Mouse (Mus musculus): ENCODE measurements around the gene Gpm6b.

Gene Gpm6b

DNA sequence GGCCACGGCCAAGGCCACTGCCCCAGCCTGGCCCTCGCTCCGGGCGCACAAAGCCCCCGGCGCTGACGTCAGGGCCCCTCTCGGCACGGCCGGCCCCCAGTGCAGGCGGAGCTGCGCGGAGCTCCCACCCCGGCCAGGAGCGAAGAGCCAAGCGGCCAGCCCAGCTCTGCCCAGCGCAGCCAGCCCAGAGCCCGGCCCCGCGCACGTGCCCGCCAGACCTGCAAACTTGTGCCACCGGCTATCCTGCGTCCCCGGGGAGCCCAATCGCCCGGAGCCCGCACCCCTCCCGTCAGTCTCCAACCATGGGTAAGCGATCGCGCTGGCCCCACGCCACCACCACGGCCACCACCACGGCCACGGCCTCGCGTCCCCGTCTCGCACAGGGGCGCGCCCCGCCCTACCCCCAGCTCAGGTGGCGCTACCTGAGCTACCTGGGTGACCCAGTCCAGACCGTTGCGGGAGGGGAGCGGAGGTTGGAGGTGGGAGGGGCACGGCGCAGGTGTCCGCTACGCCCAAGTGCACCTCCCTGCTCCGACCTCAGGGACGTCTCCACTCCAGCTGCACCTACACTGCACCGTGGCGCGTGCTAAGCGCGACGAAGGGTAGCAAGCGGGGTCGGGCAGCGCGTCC is at the start of gene Gpm6b:
TSS of gene Gpm6b (plus strand) at position 81 of the 630 bp plus-strand sequence.
- DNase-seq, result peak; percentile 22

- DNase-seq, result no peak
These were observed 42.4 kb upstream of the Gpm6b start for GRCm38 (mm10) chrX:166196327-166196726.

GRCm38 (mm10) chrX:166198266-166198665 is 40.4 kb upstream of the Gpm6b start:
- DNase-seq, result peak; percentile 11

GRCm38 (mm10) chrX:166199812-166200211 is 38.9 kb upstream of the Gpm6b start:
- DNase-seq, result no peak

DNA sequence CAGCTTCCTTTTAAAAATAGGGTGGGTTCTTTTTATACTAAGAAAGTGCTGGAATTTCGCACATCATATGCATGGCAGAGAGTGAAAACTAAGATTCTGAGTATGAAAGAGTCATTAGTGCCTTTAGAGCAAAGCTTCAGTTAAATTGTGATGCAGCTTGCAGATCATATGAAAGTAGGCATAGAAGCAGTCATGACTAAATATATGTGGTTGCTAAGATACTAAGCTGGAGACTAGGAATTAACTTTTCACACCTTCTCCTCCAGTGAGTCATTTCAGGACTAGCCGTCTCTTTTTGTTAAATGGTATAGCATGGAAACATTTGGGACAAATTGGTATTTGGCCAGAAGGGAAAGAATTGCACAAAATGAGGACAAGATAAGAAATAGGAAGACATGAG is 24.1 kb upstream of the Gpm6b start:
- no peak for DNase-seq

- DNase-seq, result no peak
These were observed 22.5 kb upstream of the Gpm6b start for GRCm38 (mm10) chrX:166216248-166216647.

DNA sequence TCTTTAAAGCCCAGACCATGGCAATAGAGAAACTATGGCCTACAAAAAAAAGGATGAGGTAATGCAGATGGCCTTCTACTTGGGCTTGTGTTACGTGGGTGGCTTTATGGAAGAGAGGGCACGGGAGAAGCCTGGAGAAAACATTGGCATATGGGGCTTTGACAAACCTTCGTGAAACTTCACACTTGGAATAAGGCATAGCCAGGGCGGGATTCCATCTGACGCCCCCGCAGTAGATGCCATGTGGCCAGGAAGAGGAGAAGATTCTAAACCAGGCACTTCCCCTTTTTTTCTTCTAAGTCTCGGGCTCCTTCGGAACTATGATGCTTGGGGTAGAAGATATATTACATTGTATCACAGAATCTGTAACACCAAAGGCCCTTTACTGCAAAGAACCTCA is 22.0 kb upstream of the Gpm6b start:
- no peak for DNase-seq

DNA sequence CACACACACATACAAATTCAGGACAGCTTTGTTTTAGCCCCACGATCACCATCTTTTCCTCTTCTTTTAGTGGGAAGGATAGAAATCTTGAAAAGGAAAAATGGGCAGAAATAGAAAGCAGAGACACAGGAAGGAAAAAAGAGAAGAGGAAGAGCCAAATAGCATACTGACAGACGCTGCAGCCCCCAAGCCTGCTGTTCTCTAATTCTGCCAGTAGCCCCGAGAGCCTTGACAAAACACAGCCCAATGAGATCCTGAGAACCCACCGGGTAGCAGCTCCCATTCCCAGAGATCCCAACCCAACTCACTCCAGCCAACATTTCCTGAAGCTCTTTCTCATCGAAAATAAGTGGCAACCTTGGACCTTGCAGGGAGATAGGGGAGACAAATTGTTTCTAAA is 19.4 kb upstream of the Gpm6b start:
- DNase-seq, result no peak

DNA sequence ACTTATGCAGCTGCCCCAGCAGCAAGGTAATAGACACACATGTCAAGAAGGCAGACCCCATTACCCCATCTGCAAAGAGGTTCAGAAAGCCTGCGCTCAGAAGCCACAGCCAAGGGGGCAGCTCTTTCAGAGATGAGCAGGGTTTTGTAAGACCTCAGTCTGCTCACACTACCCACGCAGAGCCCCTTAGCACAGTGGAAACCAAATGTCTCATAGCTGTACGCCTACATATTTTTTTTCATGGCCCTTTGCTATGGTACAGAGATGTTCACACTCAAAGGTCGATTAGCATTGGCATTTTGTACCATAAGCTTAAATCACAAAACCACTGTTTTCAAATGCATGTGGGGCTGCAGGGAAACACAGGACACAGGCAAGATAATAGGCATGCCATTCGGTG is 11.9 kb upstream of the Gpm6b start:
- DNase-seq, result no peak

DNA sequence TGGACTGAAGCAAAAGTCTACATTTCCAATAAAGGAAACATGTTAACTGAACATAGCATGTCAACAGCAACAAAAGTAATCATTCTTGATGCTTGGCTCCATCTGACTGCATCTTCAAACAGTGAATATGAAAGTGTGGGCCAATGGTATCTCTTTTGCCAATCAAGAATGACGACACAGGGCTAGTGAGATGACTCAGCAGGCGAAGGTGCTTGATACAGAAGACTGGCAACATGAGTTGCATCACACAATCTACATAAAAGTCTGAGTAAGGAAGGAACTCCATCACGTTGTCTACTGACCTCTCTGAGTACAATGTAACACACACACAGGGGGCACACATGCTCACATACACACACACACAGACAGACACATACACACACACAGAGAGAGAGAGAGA is 9.0 kb upstream of the Gpm6b start:
- DNase-seq, result no peak

DNA sequence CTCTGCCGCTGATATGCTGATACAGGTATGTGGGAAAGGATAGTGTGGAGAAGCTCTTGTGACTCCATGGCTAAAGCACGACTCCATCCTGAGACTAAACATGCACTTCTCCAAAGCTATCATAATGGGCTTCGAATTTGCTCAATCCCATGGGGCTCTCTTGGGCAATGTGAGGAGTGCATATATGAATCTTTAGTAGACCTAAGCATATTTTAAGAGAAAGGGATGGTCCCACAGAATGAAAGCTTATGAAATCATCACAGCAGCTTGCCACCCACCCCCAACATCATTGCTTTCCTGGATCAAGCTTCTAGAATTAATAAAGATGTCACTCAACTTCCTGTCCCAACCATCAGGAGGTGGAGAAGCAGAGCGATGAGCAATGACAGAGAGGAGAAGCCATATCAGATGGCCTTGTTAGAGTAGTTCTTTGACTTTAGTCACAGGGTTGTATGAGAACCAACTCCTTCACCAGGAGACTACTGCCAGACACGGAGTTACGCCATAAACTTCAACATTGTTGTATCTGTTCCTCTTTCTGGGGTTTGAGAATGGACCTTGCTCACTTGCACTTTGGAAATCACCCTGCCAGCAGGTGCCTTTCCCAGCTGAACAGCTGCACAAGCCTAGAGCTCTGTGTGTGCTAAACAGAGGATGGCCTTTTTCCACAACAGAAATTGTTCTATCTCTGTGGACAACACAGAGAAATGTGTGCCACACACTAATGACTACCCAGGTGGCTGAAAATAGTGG is 8.0 kb upstream of the Gpm6b start:
- DNase-seq, result no peak

DNA sequence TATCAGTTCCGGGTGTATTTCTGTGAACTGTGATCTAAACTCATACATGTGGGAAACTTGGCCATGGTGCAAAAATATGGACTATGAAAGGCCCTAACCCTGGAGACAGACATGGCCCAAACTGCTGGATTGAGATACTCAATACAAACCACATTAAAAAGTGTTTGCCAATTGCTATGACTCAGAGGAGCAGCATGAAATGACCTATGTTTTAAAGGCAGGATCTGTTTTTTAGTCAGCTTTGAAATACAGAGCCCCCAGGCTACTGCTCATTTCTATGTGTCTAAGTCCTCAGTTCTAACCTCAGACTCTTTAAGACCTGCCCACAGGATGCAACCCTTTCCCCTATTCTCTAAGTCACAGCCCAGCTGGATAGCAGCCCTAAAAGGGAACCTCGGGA is 2.6 kb upstream of the Gpm6b start:
- DNase-seq, result no peak

GRCm38 (mm10) chrX:166239520-166239919 is 809 bp downstream of the Gpm6b start:
- DNase-seq, result no peak

DNA sequence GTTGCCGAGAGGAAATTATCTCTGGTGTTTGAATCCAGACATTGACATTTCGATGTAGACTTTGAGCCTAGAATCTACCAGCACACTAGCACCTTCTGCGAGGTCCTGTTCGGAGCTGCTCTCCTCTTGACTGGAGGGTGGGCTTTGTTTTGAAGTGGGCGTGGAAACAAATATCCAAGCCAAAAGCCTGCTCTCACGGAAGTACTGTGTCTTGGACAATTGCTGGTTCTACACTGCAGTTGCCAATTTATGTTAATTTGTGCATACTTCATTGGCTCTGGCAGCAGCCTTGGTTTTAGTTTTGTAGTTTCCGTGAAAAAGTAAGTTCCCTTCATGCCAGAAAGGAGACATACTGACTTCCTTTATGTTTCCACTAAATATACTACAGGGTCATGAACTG is 2.0 kb downstream of the Gpm6b start:
- no peak for DNase-seq

- DNase-seq, result no peak
These were observed 4.7 kb downstream of the Gpm6b start for GRCm38 (mm10) chrX:166243261-166243885.

DNA sequence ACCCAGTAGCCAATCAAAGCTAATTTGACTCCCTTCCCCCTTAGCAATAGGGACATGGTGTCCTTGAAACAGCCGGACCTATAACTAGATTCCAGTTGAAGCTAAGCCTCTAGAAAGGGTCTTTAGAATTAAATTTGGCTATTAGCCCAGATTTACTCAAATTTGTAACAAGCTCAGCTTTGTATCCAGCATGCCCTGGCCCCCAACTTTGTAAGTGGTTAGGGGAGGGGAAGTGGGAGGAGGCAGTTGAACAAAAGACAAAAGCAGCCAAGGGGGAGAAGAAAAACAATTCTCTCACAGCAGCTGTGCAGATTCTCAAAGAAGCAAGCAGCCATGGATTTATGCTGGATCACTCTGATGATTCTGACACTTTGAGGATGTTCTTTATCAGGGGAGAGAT is 32.8 kb downstream of the Gpm6b start:
- no peak for DNase-seq

- DNase-seq, result no peak
These were observed 33.9 kb downstream of the Gpm6b start for GRCm38 (mm10) chrX:166272646-166273045.

- DNase-seq, result no peak
These were observed 41.1 kb downstream of the Gpm6b start for GRCm38 (mm10) chrX:166279861-166280260.

DNA sequence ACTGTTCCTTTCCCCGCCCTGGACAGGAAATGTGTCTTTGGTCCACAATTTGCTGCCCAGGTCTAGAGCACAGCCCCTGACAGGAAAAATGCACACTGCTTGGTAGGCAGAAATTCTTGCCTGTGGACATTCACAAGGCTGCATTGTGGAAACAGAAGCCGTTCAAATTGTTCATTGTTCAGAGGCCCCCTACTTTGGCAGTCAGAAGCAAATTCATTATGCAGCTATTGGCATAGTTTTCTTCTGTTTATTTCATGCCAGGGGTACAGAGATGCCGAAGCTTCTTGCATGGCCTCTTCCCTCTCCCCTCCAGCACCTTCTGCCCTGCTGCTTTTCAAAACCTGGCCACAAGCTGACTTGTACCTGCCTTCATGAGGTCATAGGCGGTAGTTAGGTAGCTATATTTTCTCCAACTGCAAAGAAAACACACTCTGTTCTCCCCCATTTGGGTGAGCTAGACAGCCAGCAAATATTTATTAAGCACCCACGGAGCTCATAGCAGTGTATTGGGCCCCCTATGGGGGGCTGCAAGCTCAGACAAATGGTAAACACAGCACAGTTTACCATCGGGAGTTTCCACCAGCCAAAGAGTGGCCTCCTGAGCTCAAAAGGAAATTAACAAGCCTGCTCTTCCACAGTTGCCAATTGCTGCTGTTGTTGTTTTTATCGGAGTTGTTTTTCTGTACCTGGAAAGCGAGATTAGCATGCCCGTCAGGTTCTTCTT is 48.2 kb downstream of the Gpm6b start:
- no peak for DNase-seq

GRCm38 (mm10) chrX:166291266-166291665 is 52.6 kb downstream of the Gpm6b start:
- no peak for DNase-seq

DNA sequence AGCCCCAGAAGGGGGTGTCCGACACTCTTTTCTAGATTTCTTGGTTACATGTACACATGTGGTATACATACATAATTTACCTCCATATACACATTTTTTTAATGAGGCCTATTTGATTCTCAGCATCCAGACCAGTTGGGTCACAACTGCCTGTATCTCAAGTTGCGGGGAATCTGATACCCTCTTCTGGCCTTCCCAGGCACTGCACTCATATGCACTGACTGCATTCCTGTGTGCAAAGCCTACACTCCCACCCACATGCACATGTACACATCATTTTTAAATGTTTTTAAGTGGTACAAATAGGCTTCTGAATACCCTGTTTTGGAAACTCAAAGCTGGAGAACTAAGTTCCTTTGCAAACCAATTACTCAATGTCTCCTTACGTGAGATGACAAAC is 54.8 kb downstream of the Gpm6b start:
- DNase-seq, result no peak

DNA sequence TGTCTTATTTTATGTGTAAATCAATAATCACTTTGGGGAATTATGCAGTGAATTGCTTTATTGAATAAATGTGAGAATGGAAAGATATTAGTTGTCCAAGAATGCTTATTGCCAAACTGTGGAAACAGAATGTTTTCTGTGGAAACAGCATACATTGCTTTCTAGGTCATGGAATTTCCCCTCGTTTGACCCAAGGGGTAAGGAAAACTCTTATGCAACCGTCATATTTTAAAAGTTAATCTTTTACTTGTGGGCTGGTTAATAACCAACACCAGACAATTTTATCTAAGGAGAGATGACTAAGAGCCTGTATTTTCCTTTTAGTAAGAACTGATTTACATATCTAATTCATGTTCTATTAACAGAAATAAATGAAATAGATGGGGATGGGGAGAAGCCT is 64.1 kb downstream of the Gpm6b start:
- peak; percentile 70 for DNase-seq

GRCm38 (mm10) chrX:166304355-166304754 is 65.6 kb downstream of the Gpm6b start:
- DNase-seq, result no peak
